Mouse (Mus musculus): ENCODE results near the gene Fut7. TPM values are rescaled to one million over a fixed set of nuclear protein-coding genes. Genes with fewer than 3 reads are reported as not detected.

Fut7 gene
- polyA plus RNA-seq, 1 experiment from 2014 or later: not detected

DNA sequence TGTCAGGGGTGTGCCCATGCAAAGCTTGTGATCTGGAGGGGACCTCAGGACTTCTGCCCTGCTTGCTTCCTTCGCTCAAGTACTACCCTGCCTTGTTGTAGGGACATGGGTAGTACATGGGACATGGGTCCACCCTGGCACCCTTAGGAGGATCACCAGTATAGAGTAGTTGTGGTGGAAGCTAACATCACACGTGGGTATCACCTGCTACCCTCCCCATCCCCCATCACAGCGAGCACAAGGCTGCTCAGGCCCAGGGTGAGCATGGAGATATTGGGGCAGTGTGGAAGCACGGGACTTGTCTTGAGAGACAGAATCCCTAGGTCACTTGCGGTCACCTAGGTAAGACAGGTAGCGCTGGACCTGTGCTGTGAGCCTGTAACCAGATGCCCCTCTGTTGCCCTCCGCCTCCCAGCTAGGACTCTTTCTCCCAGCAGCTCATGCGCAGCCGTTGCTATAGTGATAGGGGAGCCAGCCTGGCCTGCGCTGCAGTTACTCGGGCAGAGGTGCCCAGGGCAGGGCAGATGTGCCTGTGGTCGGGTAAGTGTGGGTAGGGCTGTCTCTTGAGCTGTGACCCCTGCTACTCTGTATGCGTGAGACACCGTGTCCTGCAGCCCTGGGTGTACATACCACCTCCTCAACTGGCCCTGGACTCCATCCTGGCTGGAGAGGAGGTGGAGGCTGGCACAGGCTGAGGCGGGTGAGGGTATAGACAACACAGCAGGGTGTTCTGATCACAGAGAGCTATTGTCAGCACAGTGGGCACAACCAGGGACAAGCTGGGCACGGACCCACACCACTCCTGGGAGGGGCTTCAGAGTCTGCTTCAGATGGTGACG lies 7.5 kb downstream of the Fut7 start:
- Histone ChIP-seq H3K36me3 (ENCODE audit: control insufficient read depth, insufficient read depth, low read length) (no peaks in the 10 kb centered on the region), H3K4me2 (no peak overlapping the region), H3K27ac (ENCODE audit: low read depth, low read length) (no peak overlapping the region), H3K4me1 (ENCODE audit: control insufficient read depth, insufficient read depth, low read length) (peaks cover 9% of the 10 kb centered on the region), H3K4me3 (ENCODE audit: low read depth, low read length) (no peak overlapping the region), H3K9ac (ENCODE audit: low read length) (no peak overlapping the region), H3K9me3 (ENCODE audit: control insufficient read depth, low read length) (no peaks in the 10 kb centered on the region), H3K27me3 (ENCODE audit: control insufficient read depth, insufficient read depth, low read length) (peaks cover 4% of the 10 kb centered on the region; the same call in 1 of the 2 replicates)
- no peak for ATAC-seq (ENCODE audit: low FRiP score)
- DNase-seq (ENCODE audit: low spot score, missing footprints): no peak
- WGBS: 62% methylated on average over 17 of the region's 17 CpGs

GRCm38 (mm10) chr2:25431308-25431855 lies 8.3 kb downstream of the Fut7 start:
- ATAC-seq (ENCODE audit: low FRiP score): no peak
- H3K4me1 ChIP-seq (ENCODE audit: control insufficient read depth, insufficient read depth, low read length): peaks cover 9% of the 10 kb centered on the region
- peaks cover 4% of the 10 kb centered on the region; the same call in 1 of the 2 replicates for H3K27me3 ChIP-seq (ENCODE audit: control insufficient read depth, insufficient read depth, low read length)
- no peak overlapping the region for H3K9ac ChIP-seq (ENCODE audit: low read length)
- no peaks in the 10 kb centered on the region for H3K9me3 ChIP-seq (ENCODE audit: control insufficient read depth, low read length)
- H3K36me3 ChIP-seq (ENCODE audit: control insufficient read depth, insufficient read depth, low read length): no peaks in the 10 kb centered on the region
- no peak overlapping the region for H3K4me3 ChIP-seq (ENCODE audit: low read depth, low read length)
- H3K27ac ChIP-seq (ENCODE audit: low read depth, low read length): no peak overlapping the region
- H3K4me2 ChIP-seq: no peak overlapping the region
- no peak for DNase-seq (ENCODE audit: low spot score, missing footprints)
- WGBS: 45% methylated on average over 6 of the region's 6 CpGs

DNA sequence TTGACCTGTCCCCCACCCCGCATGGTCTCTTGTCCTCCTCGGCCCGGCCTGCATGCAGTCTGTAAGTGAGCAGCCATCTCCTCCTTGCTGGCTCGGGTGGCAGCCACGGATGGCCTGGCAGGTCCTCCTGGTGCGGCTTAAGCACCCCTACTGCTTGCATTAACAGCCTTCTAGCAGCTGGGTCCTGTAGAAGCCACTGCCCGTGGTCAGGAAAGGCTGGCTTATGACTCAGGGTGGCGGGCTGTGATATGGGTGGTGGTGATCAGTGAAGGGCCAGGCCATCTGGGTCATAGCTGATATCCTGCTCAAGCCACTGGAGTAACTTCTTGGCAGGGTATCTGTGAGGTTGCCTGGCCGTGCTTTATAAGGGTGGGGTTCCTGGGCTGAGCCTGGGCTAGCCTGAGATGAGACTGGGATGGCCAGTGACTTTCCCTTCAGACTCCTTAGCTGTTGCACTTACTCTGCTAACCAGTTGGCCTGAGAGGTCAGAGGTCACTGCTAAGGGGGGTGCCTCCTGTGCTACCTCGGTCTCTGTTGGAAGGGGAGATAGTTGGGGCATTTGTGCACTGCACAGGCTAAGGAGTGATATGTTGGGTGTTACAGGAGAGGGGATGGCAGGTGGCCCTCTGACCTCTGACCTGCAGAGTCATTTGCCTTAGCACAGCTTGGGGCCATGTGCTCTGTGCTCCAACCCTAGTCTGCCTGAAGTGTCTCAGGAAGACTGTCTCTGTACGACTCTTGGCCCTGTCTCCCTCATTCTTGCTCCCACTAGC lies 9.4 kb downstream of the Fut7 start:
- Histone ChIP-seq H3K4me3 (ENCODE audit: low read depth, low read length) (no peak overlapping the region), H3K9ac (ENCODE audit: low read length) (no peak overlapping the region), H3K4me1 (ENCODE audit: control insufficient read depth, insufficient read depth, low read length) (peaks cover 9% of the 10 kb centered on the region), H3K27ac (ENCODE audit: low read depth, low read length) (no peak overlapping the region), H3K4me2 (no peak overlapping the region), H3K9me3 (ENCODE audit: control insufficient read depth, low read length) (no peaks in the 10 kb centered on the region), H3K36me3 (ENCODE audit: control insufficient read depth, insufficient read depth, low read length) (no peaks in the 10 kb centered on the region), H3K27me3 (ENCODE audit: control insufficient read depth, insufficient read depth, low read length) (peaks cover 4% of the 10 kb centered on the region; the same call in 1 of the 2 replicates)
- no peak for DNase-seq (ENCODE audit: low spot score, missing footprints)
- ATAC-seq (ENCODE audit: low FRiP score): no peak
- 78% methylated on average over 11 of the region's 11 CpGs for WGBS

DNA sequence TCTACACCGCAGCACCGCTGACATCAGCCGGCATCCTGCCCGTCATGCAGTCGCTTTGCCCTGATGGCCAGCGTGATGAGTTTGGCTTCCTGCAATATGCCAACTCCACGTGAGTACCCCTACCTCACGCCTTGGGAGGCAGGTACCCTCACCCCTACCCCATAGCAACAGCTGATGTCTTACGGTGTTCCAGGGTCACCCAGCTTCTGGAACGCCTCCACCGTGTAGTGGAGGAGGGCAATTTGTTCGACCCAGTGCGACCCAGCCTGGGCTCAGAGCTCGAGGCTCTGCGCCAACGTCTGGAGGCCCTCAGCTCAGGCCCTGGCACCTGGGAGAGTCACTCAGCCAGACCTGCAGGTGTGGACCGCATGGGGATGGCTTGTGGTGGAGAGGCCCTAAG lies 10.0 kb downstream of the Fut7 start:
- no peak for DNase-seq (ENCODE audit: low spot score, missing footprints)
- no peak overlapping the region for H3K27ac ChIP-seq (ENCODE audit: low read depth, low read length)
- 93% methylated on average over 17 of the region's 17 CpGs for whole genome bisulfite sequencing
- no peak for ATAC-seq (ENCODE audit: low FRiP score)
- H3K27me3 ChIP-seq (ENCODE audit: control insufficient read depth, insufficient read depth, low read length): peaks cover 4% of the 10 kb centered on the region; the same call in 1 of the 2 replicates
- 0 out of 2 replicates have a peak, but pooled peaks cover 2% of the 10 kb centered on the region for H3K36me3 ChIP-seq (ENCODE audit: control insufficient read depth, insufficient read depth, low read length)
- H3K9me3 ChIP-seq (ENCODE audit: control insufficient read depth, low read length): no peaks in the 10 kb centered on the region
- H3K4me1 ChIP-seq (ENCODE audit: control insufficient read depth, insufficient read depth, low read length): peaks cover 9% of the 10 kb centered on the region
- H3K4me2 ChIP-seq: no peak overlapping the region
- no peak overlapping the region for H3K9ac ChIP-seq (ENCODE audit: low read length)
- H3K4me3 ChIP-seq (ENCODE audit: low read depth, low read length): no peak overlapping the region

DNA sequence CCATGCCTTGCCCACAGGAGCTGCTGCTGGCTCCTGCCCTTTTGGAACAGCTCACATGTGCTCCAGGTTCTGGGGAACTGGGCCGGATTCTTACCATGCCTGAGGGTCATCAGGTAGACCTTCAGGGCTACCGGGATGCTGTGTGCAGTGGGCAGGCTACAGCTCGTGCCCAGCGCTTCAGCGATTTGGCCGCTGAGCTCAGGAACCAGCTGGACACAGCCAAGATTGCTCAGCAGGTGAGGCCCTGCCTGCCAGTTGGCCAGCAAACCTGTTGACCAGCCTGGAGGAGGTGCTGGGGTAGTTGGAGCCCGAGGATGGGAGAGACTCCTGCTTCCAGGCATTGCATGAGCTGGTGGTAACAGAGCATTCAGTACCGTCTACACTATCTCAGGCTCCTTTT lies 11.2 kb downstream of the Fut7 start:
- Histone ChIP-seq H3K9me3 (ENCODE audit: control insufficient read depth, low read length) (no peaks in the 10 kb centered on the region), H3K4me3 (ENCODE audit: low read depth, low read length) (no peak overlapping the region), H3K27me3 (ENCODE audit: control insufficient read depth, insufficient read depth, low read length) (peaks cover 4% of the 10 kb centered on the region; the same call in 1 of the 2 replicates), H3K4me1 (ENCODE audit: control insufficient read depth, insufficient read depth, low read length) (peaks cover 9% of the 10 kb centered on the region), H3K27ac (ENCODE audit: low read depth, low read length) (no peak overlapping the region), H3K4me2 (no peak overlapping the region), H3K36me3 (ENCODE audit: control insufficient read depth, insufficient read depth, low read length) (0 out of 2 replicates have a peak, but pooled peaks cover 4% of the 10 kb centered on the region), H3K9ac (ENCODE audit: low read length) (no peak overlapping the region)
- ATAC-seq (ENCODE audit: low FRiP score): no peak
- no peak for DNase-seq (ENCODE audit: low spot score, missing footprints)
- WGBS: 89% methylated on average over 8 of the region's 8 CpGs

GRCm38 (mm10) chr2:25436286-25436820 lies 13.3 kb downstream of the Fut7 start:
- DNase-seq (ENCODE audit: low spot score, missing footprints) (no peak), ATAC-seq (ENCODE audit: low FRiP score) (no peak)
- Histone ChIP-seq H3K27ac (ENCODE audit: low read depth, low read length) (no peak overlapping the region), H3K9me3 (ENCODE audit: control insufficient read depth, low read length) (no peaks in the 10 kb centered on the region), H3K4me2 (no peak overlapping the region), H3K9ac (ENCODE audit: low read length) (no peak overlapping the region), H3K4me3 (ENCODE audit: low read depth, low read length) (no peak overlapping the region), H3K4me1 (ENCODE audit: control insufficient read depth, insufficient read depth, low read length) (no peaks in the 10 kb centered on the region), H3K27me3 (ENCODE audit: control insufficient read depth, insufficient read depth, low read length) (no peaks in the 10 kb centered on the region), H3K36me3 (ENCODE audit: control insufficient read depth, insufficient read depth, low read length) (peaks cover 9% of the 10 kb centered on the region; the same call in 1 of the 2 replicates)
- WGBS: 91% methylated on average over 10 of the region's 10 CpGs

GRCm38 (mm10) chr2:25441067-25441466 lies 18.0 kb downstream of the Fut7 start:
- no peaks in the 10 kb centered on the region for H3K4me1 ChIP-seq (ENCODE audit: control insufficient read depth, insufficient read depth, low read length)
- H3K4me2 ChIP-seq: no peak overlapping the region
- 86% methylated on average over 20 of the region's 20 CpGs for WGBS
- H3K9me3 ChIP-seq (ENCODE audit: control insufficient read depth, low read length): no peaks in the 10 kb centered on the region
- H3K4me3 ChIP-seq (ENCODE audit: low read depth, low read length): no peak overlapping the region
- H3K27me3 ChIP-seq (ENCODE audit: control insufficient read depth, insufficient read depth, low read length): no peaks in the 10 kb centered on the region
- no peak overlapping the region for H3K9ac ChIP-seq (ENCODE audit: low read length)
- H3K36me3 ChIP-seq (ENCODE audit: control insufficient read depth, insufficient read depth, low read length): peaks cover 9% of the 10 kb centered on the region
- H3K27ac ChIP-seq (ENCODE audit: low read depth, low read length): no peak overlapping the region
- DNase-seq (ENCODE audit: low spot score, missing footprints) (no peak), ATAC-seq (ENCODE audit: low FRiP score) (no peak)

- ATAC-seq (ENCODE audit: low FRiP score) (no peak), DNase-seq (ENCODE audit: low spot score, missing footprints) (no peak)
- Histone ChIP-seq H3K9me3 (ENCODE audit: control insufficient read depth, low read length) (no peaks in the 10 kb centered on the region), H3K4me2 (no peak overlapping the region), H3K4me1 (ENCODE audit: control insufficient read depth, insufficient read depth, low read length) (no peaks in the 10 kb centered on the region), H3K27me3 (ENCODE audit: control insufficient read depth, insufficient read depth, low read length) (no peaks in the 10 kb centered on the region), H3K36me3 (ENCODE audit: control insufficient read depth, insufficient read depth, low read length) (peaks cover 11% of the 10 kb centered on the region), H3K4me3 (ENCODE audit: low read depth, low read length) (no peak overlapping the region), H3K9ac (ENCODE audit: low read length) (no peak overlapping the region), H3K27ac (ENCODE audit: low read depth, low read length) (no peak overlapping the region)
- WGBS: 91% methylated on average over 14 of the region's 14 CpGs
These were observed 19.6 kb downstream of the Fut7 start for GRCm38 (mm10) chr2:25442682-25443081.

Data from midbrain, embryonic 11.5 days (tissue).